Mouse (Mus musculus): Measurements from ENCODE around the gene Gm38431. TPM values are rescaled to one million over a fixed set of nuclear protein-coding genes. Genes with fewer than 3 reads are reported as not detected.

Gm38431 gene
- polyA plus RNA-seq, 1 experiment from 2014 or later, result 1.8 TPM

DNA sequence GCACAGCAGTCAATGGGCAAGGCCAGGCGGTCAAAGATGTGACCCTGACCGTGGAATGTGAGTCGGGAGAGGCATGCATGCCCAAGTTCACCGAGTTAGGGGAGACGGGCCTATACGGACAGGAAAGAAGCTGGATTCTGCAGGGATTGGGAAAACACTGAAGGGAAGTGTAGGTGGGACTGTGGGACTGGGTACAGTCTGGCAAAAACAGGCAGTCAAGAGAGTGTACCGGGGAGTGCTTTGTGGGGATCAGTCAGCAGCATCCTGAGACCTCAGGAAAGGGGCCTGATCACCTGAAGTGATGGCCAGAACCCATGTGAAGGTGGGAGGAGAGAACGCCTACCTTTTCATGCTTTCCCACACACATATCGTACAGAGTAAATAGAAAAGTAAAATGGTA is 56.2 kb downstream of the Gm38431 start:
- Histone ChIP-seq H3K4me3 (peak overlapping the region; percentile 3; the same call in 1 of the 2 replicates), H3K4me1 (peaks cover 55% of the 10 kb centered on the region), H3K27me3 (peaks cover 96% of the 10 kb centered on the region), H3K4me2 (replicated peaks) (no peak overlapping the region), H3K36me3 (no peaks in the 10 kb centered on the region), H3K9me3 (0 out of 2 replicates have a peak, but pooled peaks cover 5% of the 10 kb centered on the region), H3K9ac (no peak overlapping the region), H3K27ac (no peak overlapping the region)
- WGBS, result 25% methylated on average over 9 of the region's 9 CpGs
- no peak for ATAC-seq (ENCODE audit: low FRiP score, low read depth)

DNA sequence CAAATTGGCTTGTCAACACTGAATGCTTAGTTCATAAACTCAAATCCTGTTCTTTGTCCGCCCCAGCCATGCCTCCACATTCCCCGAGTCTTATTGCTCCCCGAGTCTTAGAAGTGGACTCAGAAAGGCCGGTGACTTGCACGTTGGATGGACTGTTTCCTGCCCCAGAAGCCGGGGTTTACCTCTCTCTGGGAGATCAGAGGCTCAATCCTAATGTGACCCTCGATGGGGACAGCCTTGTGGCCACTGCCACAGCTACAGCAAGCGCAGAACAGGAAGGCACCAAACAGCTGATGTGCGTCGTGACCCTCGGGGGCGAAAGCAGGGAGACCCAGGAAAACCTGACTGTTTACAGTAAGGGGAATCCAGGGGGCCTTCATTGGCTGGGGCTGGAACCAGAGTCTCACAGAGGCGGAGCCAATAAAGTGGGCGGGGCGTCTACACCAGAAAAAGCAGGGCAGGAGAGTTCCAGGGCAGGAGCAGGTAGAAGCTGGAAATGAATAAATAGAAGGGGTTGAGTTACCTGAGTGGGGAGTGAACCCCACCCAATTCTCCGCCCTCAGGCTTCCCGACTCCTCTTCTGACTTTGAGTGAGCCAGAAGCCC is 57.2 kb downstream of the Gm38431 start:
- Histone ChIP-seq H3K27ac (no peak overlapping the region), H3K27me3 (peaks cover 96% of the 10 kb centered on the region), H3K4me2 (replicated peaks) (no peak overlapping the region), H3K9ac (no peak overlapping the region), H3K4me1 (peaks cover 65% of the 10 kb centered on the region), H3K9me3 (0 out of 2 replicates have a peak, but pooled peaks cover 5% of the 10 kb centered on the region), H3K36me3 (no peaks in the 10 kb centered on the region), H3K4me3 (0 out of 2 replicates have a peak overlapping the region, but pooled peaks have one; percentile 1)
- WGBS, result 2% methylated on average over 17 of the region's 17 CpGs
- ATAC-seq (ENCODE audit: low FRiP score, low read depth), result no peak

GRCm38 (mm10) chr9:21033136-21033535 is 58.7 kb downstream of the Gm38431 start:
- H3K4me2 ChIP-seq (replicated peaks), result peak overlapping the region; percentile 94
- peak; percentile 70 for ATAC-seq (ENCODE audit: low FRiP score, low read depth)
- peak overlapping the region; percentile 61 for H3K9ac ChIP-seq
- H3K36me3 ChIP-seq, result no peaks in the 10 kb centered on the region
- peaks cover 71% of the 10 kb centered on the region for H3K4me1 ChIP-seq
- H3K4me3 ChIP-seq, result peak overlapping the region; percentile 53
- H3K9me3 ChIP-seq, result no peaks in the 10 kb centered on the region
- H3K27me3 ChIP-seq, result peaks cover 96% of the 10 kb centered on the region
- no peak overlapping the region for H3K27ac ChIP-seq
- under 1% methylated on average over 34 of the region's 34 CpGs for WGBS

GRCm38 (mm10) chr9:21032491-21032890 is 59.3 kb downstream of the Gm38431 start:
- ATAC-seq (ENCODE audit: low FRiP score, low read depth), result no peak
- H3K9ac ChIP-seq, result peak overlapping the region; percentile 61; the same call in 1 of the 2 replicates
- peak overlapping the region; percentile 94 for H3K4me2 ChIP-seq (replicated peaks)
- H3K4me1 ChIP-seq, result peaks cover 66% of the 10 kb centered on the region
- WGBS, result 1% methylated on average over 7 of the region's 7 CpGs
- peaks cover 95% of the 10 kb centered on the region for H3K27me3 ChIP-seq
- H3K36me3 ChIP-seq, result no peaks in the 10 kb centered on the region
- H3K4me3 ChIP-seq, result peak overlapping the region; percentile 53
- H3K27ac ChIP-seq, result no peak overlapping the region
- no peaks in the 10 kb centered on the region for H3K9me3 ChIP-seq

GRCm38 (mm10) chr9:21031896-21032351 is 59.9 kb downstream of the Gm38431 start, which contains the start of gene Icam5:
Icam5 (plus strand) TSS chr9:21032073.
- Histone ChIP-seq H3K27me3 (peaks cover 93% of the 10 kb centered on the region), H3K4me1 (peaks cover 60% of the 10 kb centered on the region), H3K4me2 (replicated peaks) (peak within 1 kb of the TSS; percentile 94), H3K9me3 (no peaks in the 10 kb centered on the region), H3K36me3 (no peaks in the 10 kb centered on the region), H3K4me3 (peak within 1 kb of the TSS; percentile 53), H3K27ac (no peak within 1 kb of the TSS; the same call in 1 of the 2 replicates), H3K9ac (peak within 1 kb of the TSS; percentile 61)
- 0% methylated on average over 35 of the region's 35 CpGs for WGBS
- ATAC-seq (ENCODE audit: low FRiP score, low read depth), result 0 out of 2 replicates have a peak, but pooled peaks have one; percentile 0

- H3K4me3 ChIP-seq, result peak overlapping the region; percentile 53
- ATAC-seq (ENCODE audit: low FRiP score, low read depth), result peak; percentile 21
- WGBS, result under 1% methylated on average over 36 of the region's 36 CpGs
- no peak overlapping the region; the same call in 1 of the 2 replicates for H3K27ac ChIP-seq
- H3K4me1 ChIP-seq, result peaks cover 55% of the 10 kb centered on the region
- no peaks in the 10 kb centered on the region for H3K36me3 ChIP-seq
- H3K9ac ChIP-seq, result peak overlapping the region; percentile 46; the same call in 1 of the 2 replicates
- H3K4me2 ChIP-seq (replicated peaks), result peak overlapping the region; percentile 94
- no peaks in the 10 kb centered on the region for H3K9me3 ChIP-seq
- H3K27me3 ChIP-seq, result peaks cover 93% of the 10 kb centered on the region
Observed at GRCm38 (mm10) chr9:21031251-21031895, 60.4 kb downstream of the Gm38431 start.

DNA sequence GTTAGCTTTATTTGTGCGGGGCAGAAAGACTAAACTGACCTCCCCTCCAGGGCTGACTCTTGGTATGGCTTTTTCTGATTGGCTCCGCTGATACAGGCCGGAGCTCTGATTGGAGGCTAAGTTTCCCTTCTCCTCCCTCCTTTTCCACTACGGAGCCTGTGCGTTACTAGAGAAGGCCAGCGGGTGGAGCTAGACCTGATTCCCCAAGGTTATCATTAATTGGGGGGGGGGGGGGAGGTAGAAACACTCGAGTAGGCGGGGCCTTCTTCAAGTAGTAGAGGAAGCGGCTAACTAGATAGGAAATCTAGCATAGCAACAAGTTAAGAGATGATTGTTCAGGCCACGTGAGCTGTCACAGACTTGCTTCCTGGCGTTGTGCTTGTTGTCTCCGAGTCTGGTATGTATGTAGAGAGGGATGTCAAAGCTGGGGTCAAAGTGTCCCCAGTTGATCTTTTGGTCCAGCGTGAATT is 61.0 kb downstream of the Gm38431 start:
- 0 out of 2 replicates have a peak, but pooled peaks have one; percentile 55 for ATAC-seq (ENCODE audit: low FRiP score, low read depth)
- H3K9me3 ChIP-seq, result no peaks in the 10 kb centered on the region
- H3K27ac ChIP-seq, result no peak overlapping the region; the same call in 1 of the 2 replicates
- WGBS, result under 1% methylated on average over 13 of the region's 13 CpGs
- H3K27me3 ChIP-seq, result peaks cover 89% of the 10 kb centered on the region
- peak overlapping the region; percentile 94 for H3K4me2 ChIP-seq (replicated peaks)
- H3K36me3 ChIP-seq, result no peaks in the 10 kb centered on the region
- H3K4me1 ChIP-seq, result peaks cover 51% of the 10 kb centered on the region
- no peak overlapping the region for H3K9ac ChIP-seq
- H3K4me3 ChIP-seq, result peak overlapping the region; percentile 53

GRCm38 (mm10) chr9:21030055-21030600 is 61.7 kb downstream of the Gm38431 start:
- H3K4me1 ChIP-seq, result peaks cover 51% of the 10 kb centered on the region
- H3K27ac ChIP-seq, result no peak overlapping the region
- no peaks in the 10 kb centered on the region for H3K9me3 ChIP-seq
- no peak for ATAC-seq (ENCODE audit: low FRiP score, low read depth)
- H3K4me3 ChIP-seq, result peak overlapping the region; percentile 53
- 20% methylated on average over 22 of the region's 22 CpGs for WGBS
- H3K9ac ChIP-seq, result no peak overlapping the region
- H3K4me2 ChIP-seq (replicated peaks), result peak overlapping the region; percentile 94
- peaks cover 88% of the 10 kb centered on the region for H3K27me3 ChIP-seq
- no peaks in the 10 kb centered on the region for H3K36me3 ChIP-seq

DNA sequence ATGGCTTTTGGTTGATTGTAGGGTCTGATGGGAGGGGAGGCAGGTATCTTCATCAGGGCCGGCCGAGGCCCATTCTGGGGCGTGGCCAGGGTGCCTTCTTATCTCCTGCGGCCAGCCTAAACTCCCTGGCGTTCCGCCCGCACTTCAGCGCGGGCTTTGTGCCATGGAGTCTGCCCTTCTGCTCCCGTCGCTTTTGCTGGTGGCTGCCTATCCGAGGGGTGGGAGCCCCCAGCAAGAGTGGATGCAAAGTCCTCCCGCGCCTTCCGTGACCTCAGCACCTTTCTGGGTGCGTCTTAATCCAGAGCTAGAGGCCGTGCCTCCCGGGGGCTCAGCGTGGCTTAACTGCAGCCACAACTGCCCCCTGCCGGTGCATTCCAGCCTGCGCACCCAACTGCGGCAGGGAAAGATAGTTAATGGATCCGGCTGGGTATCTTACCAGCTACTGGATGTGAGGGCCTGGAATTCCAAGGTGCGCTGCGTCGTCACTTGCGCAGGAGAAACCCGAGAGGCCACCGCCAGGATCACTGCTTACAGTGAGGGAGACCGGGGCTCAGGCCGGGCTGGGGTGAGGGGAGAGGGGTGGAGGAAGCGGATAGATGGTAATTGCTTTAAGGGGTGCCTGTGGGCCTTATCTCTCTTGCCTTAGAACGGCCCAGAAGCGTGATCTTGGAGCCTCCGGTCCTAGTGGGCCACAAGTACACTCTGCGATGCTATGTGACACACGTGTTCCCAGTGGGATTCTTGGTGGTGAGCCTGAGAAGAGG is 62.3 kb downstream of the Gm38431 start, which contains the start of gene Icam4:
Gene Icam4, plus strand, starts transcription at position 83 of the 764 bp plus-strand sequence.
- H3K4me1 ChIP-seq, result peaks cover 46% of the 10 kb centered on the region
- peak within 1 kb of the TSS; percentile 94 for H3K4me2 ChIP-seq (replicated peaks)
- no peaks in the 10 kb centered on the region for H3K36me3 ChIP-seq
- no peak within 1 kb of the TSS for H3K27ac ChIP-seq
- 2% methylated on average over 37 of the region's 37 CpGs for WGBS
- ATAC-seq (ENCODE audit: low FRiP score, low read depth), result no peak
- peaks cover 82% of the 10 kb centered on the region for H3K27me3 ChIP-seq
- no peaks in the 10 kb centered on the region for H3K9me3 ChIP-seq
- peak within 1 kb of the TSS; percentile 53; the same call in 1 of the 2 replicates for H3K9ac ChIP-seq
- H3K4me3 ChIP-seq, result peak within 1 kb of the TSS; percentile 53

- Histone ChIP-seq H3K9ac (no peak overlapping the region), H3K36me3 (no peaks in the 10 kb centered on the region), H3K4me3 (peak overlapping the region; percentile 37; the same call in 1 of the 2 replicates), H3K4me2 (replicated peaks) (no peak overlapping the region), H3K9me3 (no peaks in the 10 kb centered on the region), H3K27ac (no peak overlapping the region), H3K27me3 (peaks cover 73% of the 10 kb centered on the region), H3K4me1 (peaks cover 45% of the 10 kb centered on the region)
- 61% methylated on average over 6 of the region's 6 CpGs for WGBS
- ATAC-seq (ENCODE audit: low FRiP score, low read depth), result no peak
Observed at GRCm38 (mm10) chr9:21028560-21029110, 63.2 kb downstream of the Gm38431 start.

DNA sequence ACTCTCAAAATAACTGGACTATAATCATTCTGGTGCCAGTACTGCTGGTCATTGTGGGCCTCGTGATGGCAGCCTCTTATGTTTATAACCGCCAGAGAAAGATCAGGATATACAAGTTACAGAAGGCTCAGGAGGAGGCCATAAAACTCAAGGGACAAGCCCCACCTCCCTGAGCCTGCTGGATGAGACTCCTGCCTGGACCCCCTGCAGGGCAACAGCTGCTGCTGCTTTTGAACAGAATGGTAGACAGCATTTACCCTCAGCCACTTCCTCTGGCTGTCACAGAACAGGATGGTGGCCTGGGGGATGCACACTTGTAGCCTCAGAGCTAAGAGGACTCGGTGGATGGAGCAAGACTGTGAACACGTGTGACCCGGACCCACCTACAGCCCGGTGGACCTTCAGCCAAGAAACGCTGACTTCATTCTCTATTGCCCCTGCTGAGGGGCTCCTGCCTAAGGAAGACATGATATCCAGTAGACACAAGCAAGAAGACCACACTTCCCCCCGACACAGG is 64.0 kb downstream of the Gm38431 start:
- Histone ChIP-seq H3K9ac (no peak overlapping the region), H3K4me1 (peaks cover 38% of the 10 kb centered on the region), H3K4me3 (no peak overlapping the region), H3K27me3 (peaks cover 65% of the 10 kb centered on the region), H3K4me2 (replicated peaks) (no peak overlapping the region), H3K36me3 (no peaks in the 10 kb centered on the region), H3K9me3 (no peaks in the 10 kb centered on the region), H3K27ac (no peak overlapping the region)
- ATAC-seq (ENCODE audit: low FRiP score, low read depth), result no peak
- WGBS, result 38% methylated on average over 8 of the region's 8 CpGs
